Mouse (Mus musculus): ENCODE data around the gene Sh3rf1. TPM values are rescaled to one million over a fixed set of nuclear protein-coding genes. Genes with fewer than 3 reads are reported as not detected.

Sh3rf1 gene
- total RNA-seq, 2 experiments from 2014 or later, result 1.8 to 2.7 TPM

DNA sequence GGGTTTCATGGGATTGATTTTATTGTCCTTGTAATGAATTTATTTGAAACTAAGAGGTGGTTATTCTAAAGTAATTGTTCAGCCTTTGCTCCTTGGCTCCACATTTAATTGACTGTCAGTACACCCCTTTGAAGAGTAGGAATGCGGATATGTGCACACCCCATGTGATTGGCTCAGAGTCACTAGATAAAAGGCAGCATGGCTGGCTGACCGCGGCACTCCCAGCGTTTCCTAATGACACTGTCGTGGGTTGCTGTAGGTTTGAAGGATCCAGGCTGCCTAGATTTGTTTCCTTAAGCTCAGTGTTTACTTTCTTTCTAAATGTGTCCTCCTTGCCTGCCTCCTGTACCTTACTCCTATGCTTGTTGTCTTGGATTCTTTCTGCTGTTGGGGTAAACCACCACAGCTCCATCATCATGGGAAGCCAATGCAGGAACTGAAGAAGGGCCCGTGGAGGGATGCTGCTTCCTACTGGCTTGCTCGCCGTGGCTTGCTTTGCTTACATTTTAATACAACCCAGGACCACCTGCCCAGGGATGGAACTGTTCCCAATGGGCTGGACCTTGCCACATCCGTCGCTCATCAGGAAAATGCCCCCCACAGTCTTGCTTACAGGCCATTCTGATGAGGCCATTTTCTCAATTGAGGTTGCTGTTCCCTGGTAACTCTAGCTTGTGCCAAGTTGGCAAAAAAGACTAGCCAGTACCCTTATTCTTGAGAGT is 93.3 kb downstream of the Sh3rf1 start:
- ATAC-seq (ENCODE audit: poor library complexity, severe bottlenecking), result no peak

DNA sequence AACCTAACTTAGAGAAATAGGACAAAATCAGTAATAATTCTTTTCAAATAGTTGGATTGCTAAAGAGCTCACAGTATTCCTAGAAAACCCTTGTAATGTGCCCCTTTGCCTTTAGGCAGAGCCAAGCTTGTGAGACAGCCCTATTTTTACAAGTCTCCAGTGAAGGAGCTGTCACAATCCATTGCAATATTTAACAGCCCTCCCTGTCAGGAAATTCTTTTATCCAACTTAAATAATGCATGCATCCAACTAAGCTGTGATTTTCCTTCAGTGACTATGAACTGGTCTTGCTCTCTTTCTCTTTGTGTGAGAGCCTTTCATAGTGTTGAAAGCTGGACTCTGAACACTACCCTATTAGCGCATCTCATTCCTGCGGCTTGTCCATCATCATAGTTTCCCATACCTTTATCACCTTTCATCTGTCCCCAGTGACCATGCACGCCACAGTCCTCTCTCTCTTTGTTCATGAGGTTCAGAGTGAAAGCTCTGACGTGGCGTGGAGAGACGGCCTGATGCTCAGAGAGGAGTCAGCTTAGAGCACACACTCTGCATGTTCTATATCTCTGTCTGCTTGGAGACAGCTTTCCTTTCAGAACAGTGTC is 94.0 kb downstream of the Sh3rf1 start:
- ATAC-seq (ENCODE audit: poor library complexity, severe bottlenecking), result no peak

DNA sequence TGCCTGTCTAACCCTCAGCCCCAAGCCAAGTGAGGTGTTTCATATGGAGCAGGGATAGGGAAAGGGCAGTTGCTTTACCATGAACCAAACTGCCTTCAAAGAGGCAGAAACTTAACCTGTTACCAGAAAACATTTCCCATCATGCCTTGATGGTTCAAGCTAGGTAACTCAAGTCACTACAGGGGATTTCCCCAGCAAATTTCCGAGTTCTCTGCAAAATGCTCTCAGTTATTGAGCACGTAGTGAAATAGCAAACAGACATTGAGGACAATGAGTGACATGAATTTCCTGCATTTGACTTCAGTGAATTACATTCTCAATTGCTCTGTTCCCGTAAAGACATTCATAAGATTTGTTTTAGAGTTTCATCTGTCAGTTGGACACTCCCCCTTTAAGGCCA is 97.5 kb downstream of the Sh3rf1 start:
- ATAC-seq (ENCODE audit: poor library complexity, severe bottlenecking), result no peak

- ATAC-seq (ENCODE audit: poor library complexity, severe bottlenecking), result no peak
Observed at GRCm38 (mm10) chr8:61321780-61322179, 98.1 kb downstream of the Sh3rf1 start.

GRCm38 (mm10) chr8:61322462-61322861 is 98.8 kb downstream of the Sh3rf1 start:
- no peak for ATAC-seq (ENCODE audit: poor library complexity, severe bottlenecking)

- ATAC-seq (ENCODE audit: poor library complexity, severe bottlenecking), result no peak
Observed at GRCm38 (mm10) chr8:61324363-61324914, 100.8 kb downstream of the Sh3rf1 start.

- no peak for ATAC-seq (ENCODE audit: poor library complexity, severe bottlenecking)
Observed at GRCm38 (mm10) chr8:61325014-61325715, 101.5 kb downstream of the Sh3rf1 start.

DNA sequence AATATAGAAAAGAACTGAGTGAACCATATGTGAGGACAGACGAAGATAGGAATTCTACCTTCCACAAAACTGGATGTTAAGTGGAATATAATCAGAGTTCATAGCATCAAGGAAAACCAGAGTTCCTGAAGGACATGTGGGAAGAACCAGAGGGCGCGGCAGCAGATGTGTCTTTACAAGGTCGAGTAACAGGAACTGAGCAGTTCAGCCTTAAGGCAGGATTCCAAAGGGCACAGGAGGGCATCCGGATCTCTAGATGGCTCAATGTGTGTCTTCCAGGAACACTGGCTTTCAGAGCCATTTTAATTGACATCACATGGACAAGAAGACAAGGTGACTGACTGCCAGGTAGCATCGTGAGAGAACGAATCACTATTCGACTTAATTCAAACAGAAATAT is 102.6 kb downstream of the Sh3rf1 start:
- ATAC-seq (ENCODE audit: poor library complexity, severe bottlenecking), result no peak

DNA sequence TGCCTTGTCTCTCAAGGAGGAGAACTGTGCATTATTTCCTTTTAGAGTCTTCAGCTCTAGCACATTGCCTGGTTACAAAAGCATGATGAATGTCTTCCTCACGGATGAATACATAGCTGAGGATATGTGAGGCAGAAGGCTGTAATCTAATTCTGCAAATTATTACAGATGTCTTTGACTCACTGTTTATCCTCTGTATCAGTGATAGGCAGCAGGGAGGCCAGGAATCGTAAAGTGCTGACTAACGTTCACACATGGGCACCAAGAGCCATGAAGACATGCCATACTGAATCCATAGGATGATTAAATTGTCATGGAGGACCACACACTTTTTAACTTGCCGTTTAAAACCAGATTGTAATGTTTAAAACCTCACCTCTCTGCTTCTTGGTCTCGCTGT is 103.7 kb downstream of the Sh3rf1 start:
- ATAC-seq (ENCODE audit: poor library complexity, severe bottlenecking), result no peak

DNA sequence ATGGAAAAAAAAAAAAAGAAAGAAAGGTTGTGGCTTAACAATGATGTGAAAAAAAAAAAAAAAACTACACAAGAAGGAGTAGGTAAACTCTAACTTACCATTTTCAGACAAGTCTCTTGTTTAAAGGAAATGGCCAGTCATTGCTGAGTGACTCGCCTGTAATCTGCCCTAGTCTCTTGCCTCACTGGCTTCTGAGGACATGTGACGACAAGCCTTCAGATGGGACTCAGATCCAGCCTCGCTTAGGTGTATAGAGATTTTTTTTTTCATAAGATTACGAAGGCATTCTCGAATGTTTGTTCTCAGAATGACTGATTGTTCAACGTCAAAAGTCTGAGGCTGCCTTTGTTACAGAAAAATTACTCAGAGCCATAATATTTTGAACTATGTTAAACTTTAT is 116.0 kb downstream of the Sh3rf1 start:
- no peak for ATAC-seq (ENCODE audit: poor library complexity, severe bottlenecking)

GRCm38 (mm10) chr8:61340283-61340984 is 116.8 kb downstream of the Sh3rf1 start:
- no peak for ATAC-seq (ENCODE audit: poor library complexity, severe bottlenecking)

- no peak for ATAC-seq (ENCODE audit: poor library complexity, severe bottlenecking)
Observed at GRCm38 (mm10) chr8:61341587-61342441, 118.1 kb downstream of the Sh3rf1 start.

DNA sequence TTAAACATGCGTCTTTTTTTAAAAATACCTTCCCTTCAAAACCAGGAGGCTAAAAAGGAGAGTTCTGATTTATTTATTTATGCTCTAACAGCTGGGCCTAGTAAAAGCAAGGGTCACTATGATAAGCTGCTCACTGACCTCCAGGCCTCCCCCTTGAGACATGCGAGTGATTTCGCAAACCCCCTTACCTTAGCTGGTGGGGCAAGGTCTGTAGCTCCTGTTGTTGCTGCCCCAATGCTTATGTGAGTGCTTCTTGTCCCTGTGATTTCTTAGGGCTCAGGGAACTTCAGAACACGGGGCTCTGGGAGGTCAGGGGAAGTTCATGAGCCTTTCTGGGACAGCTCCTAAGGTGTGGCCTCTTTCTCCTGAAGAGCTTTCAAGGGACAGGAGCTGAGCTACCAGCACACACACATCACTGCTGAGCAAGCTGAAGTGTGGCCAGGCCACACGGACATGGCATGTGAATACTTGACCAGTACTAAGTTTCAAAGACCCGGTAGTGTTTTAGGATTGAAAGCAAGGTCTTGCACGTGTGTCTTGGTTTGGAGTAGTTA is 118.9 kb downstream of the Sh3rf1 start:
- ATAC-seq (ENCODE audit: poor library complexity, severe bottlenecking), result no peak

DNA sequence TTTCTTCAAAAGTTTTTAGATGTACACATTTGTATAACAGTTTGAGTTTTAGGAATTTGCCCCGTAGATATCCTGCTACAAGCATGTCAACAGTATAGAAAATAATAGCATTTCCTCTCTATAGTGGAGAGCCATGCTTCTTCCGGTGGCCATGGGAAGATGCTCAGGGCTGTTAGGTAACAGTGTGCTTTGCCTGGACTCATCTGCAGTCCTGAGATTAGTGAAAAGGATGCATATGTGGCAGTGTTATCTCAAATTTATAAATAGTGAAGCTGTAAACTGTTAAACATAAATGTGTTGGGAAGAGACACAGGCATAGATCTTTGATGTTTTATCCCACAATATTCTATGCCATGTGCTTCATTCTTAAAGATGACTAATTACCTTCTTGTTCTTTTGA is 120.8 kb downstream of the Sh3rf1 start:
- no peak for ATAC-seq (ENCODE audit: poor library complexity, severe bottlenecking)

GRCm38 (mm10) chr8:61346941-61347340 is 123.3 kb downstream of the Sh3rf1 start:
- ATAC-seq (ENCODE audit: poor library complexity, severe bottlenecking), result no peak

GRCm38 (mm10) chr8:61347526-61347925 is 123.9 kb downstream of the Sh3rf1 start:
- ATAC-seq (ENCODE audit: poor library complexity, severe bottlenecking), result no peak

DNA sequence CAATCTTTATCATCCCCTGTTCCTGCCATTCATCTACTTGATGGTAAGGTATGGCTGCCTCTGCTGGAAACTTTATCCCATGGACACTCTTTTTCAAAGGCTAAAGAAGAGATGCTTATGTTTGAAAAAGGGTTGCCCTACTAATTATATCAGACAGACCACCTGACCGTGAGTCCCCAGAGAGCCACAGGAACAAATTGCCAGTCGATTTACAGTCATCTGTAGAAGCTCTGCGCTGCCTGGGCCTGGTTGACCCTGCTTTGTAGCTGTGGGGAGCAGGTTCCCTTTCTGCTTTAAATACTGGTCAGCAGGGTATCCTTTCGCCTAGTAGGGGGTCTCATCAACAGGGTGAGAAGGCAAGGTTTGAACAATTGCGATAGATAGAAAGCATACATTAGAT is 124.4 kb downstream of the Sh3rf1 start:
- ATAC-seq (ENCODE audit: poor library complexity, severe bottlenecking), result no peak

DNA sequence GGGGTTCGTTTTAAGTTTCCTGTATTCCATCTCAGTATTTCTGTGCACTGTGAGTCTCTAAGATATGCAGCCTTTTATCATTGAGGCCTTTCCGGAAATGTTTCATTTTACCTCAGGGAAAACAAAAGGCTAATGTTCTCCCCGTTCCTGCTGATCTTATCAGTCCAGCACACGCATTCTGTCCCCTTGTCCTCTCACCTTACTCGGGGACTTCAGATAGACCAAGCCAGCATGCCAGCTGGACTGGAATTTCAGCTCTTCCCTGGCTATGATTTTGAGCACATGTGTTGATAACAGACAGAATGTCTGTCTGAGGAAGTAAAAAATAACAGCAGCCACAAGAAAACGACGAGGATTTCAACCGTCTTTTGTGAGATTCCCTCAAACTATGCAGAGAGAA is 124.8 kb downstream of the Sh3rf1 start:
- no peak for ATAC-seq (ENCODE audit: poor library complexity, severe bottlenecking)

GRCm38 (mm10) chr8:61350443-61350842 is 126.8 kb downstream of the Sh3rf1 start:
- ATAC-seq (ENCODE audit: poor library complexity, severe bottlenecking), result no peak

DNA sequence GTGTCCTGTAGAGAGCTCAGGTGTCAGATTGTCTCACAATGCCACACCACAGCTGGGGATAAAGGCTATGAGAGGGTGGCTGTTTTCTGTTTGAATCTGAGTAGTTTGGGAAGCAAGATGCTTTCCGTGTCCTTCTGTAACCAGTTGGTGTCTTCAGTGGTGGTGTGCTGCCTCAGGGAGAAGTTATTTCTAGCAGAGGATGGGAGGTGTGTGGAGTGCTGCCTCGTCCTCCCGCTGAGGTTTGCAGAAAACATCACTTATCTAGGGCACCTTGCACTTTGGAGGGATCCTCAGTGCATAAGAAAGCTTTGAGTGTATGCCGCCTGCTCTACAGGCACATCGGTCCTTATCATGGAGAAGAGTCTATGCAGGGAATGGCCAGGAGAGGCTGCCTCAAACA is 128.0 kb downstream of the Sh3rf1 start:
- no peak for ATAC-seq (ENCODE audit: poor library complexity, severe bottlenecking)

Measured in megakaryocyte, adult 5-6 weeks (primary cell).